Mouse (Mus musculus): ENCODE data around the gene Lrrc38.

Gene Lrrc38

DNA sequence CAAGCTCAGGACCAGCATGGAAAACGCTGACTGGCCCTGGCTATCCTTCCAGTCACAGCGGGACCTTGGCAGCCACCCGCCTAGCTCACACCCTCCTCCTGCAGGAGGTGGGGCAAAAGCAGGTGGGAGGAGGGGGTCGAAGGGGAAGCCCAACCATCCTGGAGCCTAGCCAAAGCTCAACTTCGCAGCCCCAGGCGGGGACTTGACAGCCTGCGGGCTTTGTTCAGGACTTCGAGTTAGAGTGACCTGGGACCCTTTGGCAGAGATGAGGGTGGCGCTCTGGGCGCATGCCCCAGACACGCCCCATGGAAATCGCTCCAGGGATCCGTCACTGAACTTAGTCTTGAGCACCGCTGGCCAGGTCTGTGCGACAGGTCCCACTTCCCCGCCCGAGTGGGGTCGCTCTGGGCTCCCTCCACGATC is at the start of gene Lrrc38:
Lrrc38 (plus strand) TSS at position 274 of the 423 bp plus-strand sequence.
- peak; percentile 62 for DNase-seq (ENCODE audit: low read depth, low spot score)

DNA sequence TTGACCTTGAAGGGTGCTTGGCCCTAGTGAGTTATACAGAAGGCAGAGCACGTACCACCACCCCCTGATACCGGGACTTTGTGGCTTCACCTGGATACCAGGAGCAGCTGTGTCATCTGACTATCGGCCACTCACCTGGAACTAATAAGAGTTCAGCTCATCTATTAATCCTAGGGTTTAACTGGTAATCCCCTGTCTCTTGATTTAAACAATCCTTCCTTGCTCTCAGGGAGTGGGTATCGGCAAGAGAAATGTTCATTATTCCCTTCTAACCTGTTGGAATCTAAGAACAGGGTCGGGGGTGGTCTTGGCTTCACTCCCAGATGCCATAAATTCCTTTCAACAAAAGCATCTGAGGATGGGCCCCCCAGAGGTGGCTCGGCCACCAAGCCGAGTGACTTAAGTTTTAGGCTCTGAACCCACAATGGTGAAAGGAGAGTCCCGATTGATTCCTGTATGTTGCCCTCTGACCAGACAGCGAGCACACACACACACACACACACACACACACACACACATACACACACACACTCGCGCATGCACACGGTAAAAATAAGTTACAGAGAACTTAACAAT is 49.4 kb upstream of the Lrrc38 start:
- DNase-seq (ENCODE audit: low read depth, low spot score) = no peak

DNA sequence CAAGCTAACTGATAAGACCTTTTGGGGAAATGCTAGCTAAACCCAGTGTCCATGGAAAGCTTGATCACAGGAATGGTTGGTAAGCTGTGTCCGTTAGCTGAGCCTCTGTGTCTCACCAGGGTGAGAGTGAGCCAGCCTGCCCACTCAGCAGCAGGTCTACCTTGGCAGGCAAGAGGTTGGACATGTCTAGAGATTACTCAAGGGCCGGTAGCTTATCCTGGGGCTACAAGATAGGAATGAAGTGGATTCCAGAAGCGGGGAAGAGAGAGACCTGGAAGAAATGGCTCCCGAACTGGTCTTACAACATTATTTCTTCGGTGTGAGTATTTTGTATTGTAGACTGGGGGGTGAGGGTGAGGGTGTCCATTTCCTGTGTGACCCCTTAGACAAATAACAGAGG is 48.5 kb upstream of the Lrrc38 start:
- no peak for DNase-seq (ENCODE audit: low read depth, low spot score)

- DNase-seq (ENCODE audit: low read depth, low spot score) = peak; percentile 69
Measured at GRCm38 (mm10) chr4:143301875-143302274, 47.7 kb upstream of the Lrrc38 start.

- peak; percentile 80 for DNase-seq (ENCODE audit: low read depth, low spot score)
Measured at GRCm38 (mm10) chr4:143302279-143302890, 47.2 kb upstream of the Lrrc38 start.

DNA sequence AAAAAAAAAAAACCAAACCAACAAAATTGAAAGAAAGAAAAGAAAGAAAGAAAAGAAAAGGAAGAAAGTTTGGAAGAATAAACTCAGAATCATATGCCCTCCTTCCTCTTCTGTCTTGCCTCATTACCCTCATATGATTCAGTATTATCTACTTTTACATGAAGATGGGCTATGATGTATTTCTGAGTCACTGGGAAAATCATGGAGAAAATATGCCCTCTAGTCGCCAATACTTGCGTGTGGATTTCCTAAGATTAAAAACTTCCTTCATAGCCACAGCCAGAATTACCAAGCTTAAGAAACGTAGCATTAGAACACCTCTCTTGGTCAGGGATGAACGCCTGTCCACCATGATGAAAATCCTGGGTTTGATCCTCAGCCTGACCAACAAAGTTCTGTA is 44.5 kb upstream of the Lrrc38 start:
- DNase-seq (ENCODE audit: low read depth, low spot score) = no peak

- peak; percentile 85 for DNase-seq (ENCODE audit: low read depth, low spot score)
Measured at GRCm38 (mm10) chr4:143305987-143306772, 43.4 kb upstream of the Lrrc38 start.

GRCm38 (mm10) chr4:143311341-143311740 is 38.2 kb upstream of the Lrrc38 start:
- DNase-seq (ENCODE audit: low read depth, low spot score) = peak; percentile 82

- DNase-seq (ENCODE audit: low read depth, low spot score) = peak; percentile 65
Measured at GRCm38 (mm10) chr4:143313299-143313698, 36.3 kb upstream of the Lrrc38 start.

- peak; percentile 82 for DNase-seq (ENCODE audit: low read depth, low spot score)
Measured at GRCm38 (mm10) chr4:143324176-143324924, 25.2 kb upstream of the Lrrc38 start.

- no peak for DNase-seq (ENCODE audit: low read depth, low spot score)
Measured at GRCm38 (mm10) chr4:143324925-143325624, 24.5 kb upstream of the Lrrc38 start.

GRCm38 (mm10) chr4:143325625-143325941 is 24.0 kb upstream of the Lrrc38 start:
- DNase-seq (ENCODE audit: low read depth, low spot score) = peak; percentile 71

DNA sequence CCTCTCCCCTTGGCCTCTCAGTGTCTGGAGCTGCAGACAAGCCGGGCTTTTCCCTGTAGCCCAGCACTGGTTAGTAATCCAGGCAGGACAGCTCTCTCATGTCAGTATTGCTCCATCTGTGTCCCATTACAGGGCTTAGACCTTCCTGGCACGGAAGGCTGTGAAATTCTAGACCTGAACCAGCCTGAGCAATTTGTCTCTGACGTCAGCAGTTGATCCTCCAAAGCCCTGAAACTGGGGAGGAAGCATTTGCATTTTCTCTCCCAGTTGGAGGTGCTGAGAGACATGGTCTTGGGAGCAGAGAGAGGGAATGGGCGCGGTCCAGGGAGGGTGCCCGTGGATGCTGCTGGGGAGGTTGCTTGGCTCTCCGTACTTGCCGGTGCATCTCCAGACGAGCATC is 19.0 kb upstream of the Lrrc38 start:
- DNase-seq (ENCODE audit: low read depth, low spot score) = peak; percentile 61

DNA sequence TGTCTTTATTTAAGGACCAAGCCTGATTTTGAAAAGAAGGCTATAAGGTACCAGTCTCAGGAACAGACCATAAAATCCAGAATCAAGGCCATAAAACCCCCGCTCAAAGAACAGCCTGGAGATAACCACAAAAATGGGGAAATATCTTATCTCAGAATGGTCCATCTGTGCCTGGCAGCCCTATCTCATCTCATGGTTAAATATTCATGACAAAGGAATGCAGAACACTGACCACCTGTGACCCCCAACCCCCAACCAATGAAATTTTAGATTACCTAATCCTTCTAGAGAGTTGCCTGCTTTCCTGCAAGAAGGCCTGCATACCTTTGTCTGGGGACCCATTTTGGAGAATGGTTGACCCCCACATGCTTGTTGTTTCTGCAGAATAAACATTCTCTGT is 17.8 kb upstream of the Lrrc38 start:
- no peak for DNase-seq (ENCODE audit: low read depth, low spot score)

DNA sequence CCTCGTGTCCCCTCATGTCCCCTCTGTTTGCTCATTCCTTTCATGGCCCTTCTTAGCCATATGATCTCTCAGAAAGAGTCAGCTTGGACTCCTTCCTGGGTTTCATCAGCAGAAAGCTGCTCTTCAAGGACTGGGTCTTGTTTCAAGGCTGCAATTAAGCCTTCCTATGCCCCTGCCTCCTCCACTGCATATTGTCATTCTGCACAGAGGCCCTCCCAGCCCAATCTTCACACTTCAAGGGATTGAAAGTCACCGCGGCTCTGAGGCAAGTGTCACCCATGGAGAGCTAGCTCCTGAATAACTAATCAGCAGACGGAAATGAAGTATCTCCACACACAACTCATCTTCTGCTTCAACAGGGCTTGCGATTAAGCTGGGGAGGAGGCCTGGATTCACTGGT is 15.4 kb upstream of the Lrrc38 start:
- no peak for DNase-seq (ENCODE audit: low read depth, low spot score)

GRCm38 (mm10) chr4:143334995-143335394 is 14.6 kb upstream of the Lrrc38 start:
- no peak for DNase-seq (ENCODE audit: low read depth, low spot score)

- peak; percentile 38 for DNase-seq (ENCODE audit: low read depth, low spot score)
Measured at GRCm38 (mm10) chr4:143336096-143336495, 13.5 kb upstream of the Lrrc38 start.

- no peak for DNase-seq (ENCODE audit: low read depth, low spot score)
Measured at GRCm38 (mm10) chr4:143339808-143340207, 9.7 kb upstream of the Lrrc38 start.

DNA sequence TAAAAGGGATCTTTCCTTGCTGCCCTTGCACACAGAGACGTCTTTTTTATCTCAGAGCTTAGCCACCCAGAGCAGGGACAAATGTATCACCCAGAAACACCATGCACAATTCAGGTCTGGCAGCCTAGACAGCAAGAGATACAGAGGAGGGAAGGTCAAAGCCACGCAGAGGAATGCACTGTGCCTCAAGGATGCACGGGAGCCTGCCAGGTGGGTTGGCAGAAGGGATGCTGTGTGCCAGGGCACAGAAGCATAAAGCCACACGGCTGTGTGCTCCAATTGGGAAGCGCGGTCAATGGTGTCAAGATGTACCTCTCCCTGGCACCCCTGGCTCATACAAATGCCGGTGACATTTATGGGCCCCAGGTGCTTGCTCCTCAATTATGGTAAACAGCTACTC is 8.1 kb upstream of the Lrrc38 start:
- no peak for DNase-seq (ENCODE audit: low read depth, low spot score)

GRCm38 (mm10) chr4:143345491-143345890 is 4.1 kb upstream of the Lrrc38 start:
- peak; percentile 79 for DNase-seq (ENCODE audit: low read depth, low spot score)

DNA sequence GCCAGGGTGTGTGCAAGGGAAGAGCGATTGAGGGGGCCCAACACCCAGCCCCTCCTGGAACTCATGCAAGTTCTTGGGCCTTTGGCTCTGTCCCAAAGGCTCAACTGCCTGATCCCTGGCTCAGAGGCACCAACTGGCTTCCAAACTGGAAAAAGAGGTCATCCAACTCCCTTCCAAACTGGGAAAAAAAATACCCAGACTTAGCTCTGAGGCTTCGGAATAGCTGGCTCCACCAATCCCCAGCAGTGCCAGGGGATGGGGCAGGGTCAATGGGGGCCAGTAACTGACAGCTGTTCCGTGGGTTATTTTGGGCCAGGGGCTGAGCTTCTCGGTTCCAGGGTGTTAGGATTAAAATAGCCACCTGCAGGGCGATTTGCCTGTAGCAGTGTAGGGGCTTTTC is 879 bp upstream of the Lrrc38 start:
- no peak for DNase-seq (ENCODE audit: low read depth, low spot score)

Data from ES-CJ7 (cell line).